Mouse (Mus musculus) midbrain, embryonic 10.5 days (tissue): ENCODE measurements around the gene Odf3b. TPM values are rescaled to one million over a fixed set of nuclear protein-coding genes. Genes with fewer than 3 reads are reported as not detected.
A peak's percentile ranks its signal among the peaks of the same experiment; 100 is the strongest.

Experiments used
- DNase-seq: peaks from one replicate; pipeline ENCODE4 v3.0.0-alpha.2; 2017; ENCODE audit warnings: low spot score
- H3K27ac ChIP-seq: fragments of 300-500 bp; sonication (generic); replicated peaks from 2 replicates; pipeline ENCODE4 v1.5.1; 2016; ENCODE audit warnings: mild to moderate bottlenecking
- H3K27me3 ChIP-seq: fragments of 300-500 bp; sonication (generic); 2 replicates; pipeline ENCODE4 v1.6.1; 2016; ENCODE audit warnings: low read depth, mild to moderate bottlenecking; ENCODE audit not compliant: poor library complexity, severe bottlenecking
- H3K36me3 ChIP-seq: fragments of 300-500 bp; sonication (generic); 2 replicates; pipeline ENCODE4 v1.6.1; 2016; ENCODE audit warnings: mild to moderate bottlenecking, moderate library complexity
- H3K4me1 ChIP-seq: fragments of 300-500 bp; sonication (generic); 2 replicates; pipeline ENCODE4 v1.6.1; 2016
- H3K4me3 ChIP-seq: fragments of 300-500 bp; sonication (generic); 2 replicates; pipeline ENCODE4 v1.5.1; 2016; ENCODE audit warnings: mild to moderate bottlenecking, moderate library complexity
- H3K9me3 ChIP-seq: fragments of 300-500 bp; sonication (generic); replicated peaks from 2 replicates; pipeline ENCODE4 v1.6.1; 2016; ENCODE audit warnings: mild to moderate bottlenecking
- WGBS: fragments of 180-500 bp; shearing (Covaris S2); methylation state at CpG from one replicate; pipeline ENCODE4 v1.1.7; 2016; 5-methylcytosine and 5-hydroxymethylcytosine counted together
- polyA plus RNA-seq: library from polyadenylated mRNA; unstranded; fragments of >200 nt; fragmentation: Nextera tagmentation; extraction: Ambion mirVana; gene quantifications from 2 replicates; pipeline ENCODE4 v1.2.1, GENCODE M21; 2016

Gene Odf3b
- polyA plus RNA-seq, 1 experiment from 2014 or later, result 0.11 TPM

DNA sequence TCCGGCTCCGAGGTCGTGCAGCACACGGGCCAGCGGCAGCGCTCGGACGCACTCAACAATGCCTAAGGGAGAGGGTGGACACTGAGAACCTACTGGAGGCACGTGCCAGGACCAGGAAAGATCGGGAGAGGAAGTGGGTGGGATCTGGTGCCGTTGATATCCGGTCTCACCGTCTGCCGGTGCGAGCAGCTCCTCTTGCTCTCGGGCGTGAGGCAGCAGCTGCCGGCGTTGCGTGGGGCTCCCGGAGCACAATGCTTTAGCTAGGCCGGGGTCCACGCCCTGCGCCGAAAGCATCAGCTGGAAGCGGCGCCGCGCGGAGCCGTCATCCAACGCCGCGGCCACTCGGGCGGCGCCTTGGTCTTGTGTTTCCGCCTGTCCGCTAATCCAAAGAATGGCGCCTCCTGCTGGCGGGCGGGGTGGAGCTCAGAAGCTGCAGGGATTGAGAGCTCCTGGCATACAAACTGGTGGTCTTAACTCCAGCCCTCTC lies 5.3 kb downstream of the Odf3b start, which contains the start of gene Sco2:
Gene Sco2, minus strand, starts transcription at position 85 of the 487 bp plus-strand sequence.
- under 1% methylated on average over 42 of the region's 42 CpGs for WGBS
- Histone ChIP-seq H3K36me3 (peaks cover 42% of the 10 kb centered on the region), H3K27me3 (peaks cover 41% of the 10 kb centered on the region), H3K4me1 (peaks cover 44% of the 10 kb centered on the region), H3K27ac (peak within 1 kb of the TSS; percentile 95), H3K4me3 (peak within 1 kb of the TSS; percentile 76), H3K9me3 (no peaks in the 10 kb centered on the region)
- peak; percentile 96 for DNase-seq

DNA sequence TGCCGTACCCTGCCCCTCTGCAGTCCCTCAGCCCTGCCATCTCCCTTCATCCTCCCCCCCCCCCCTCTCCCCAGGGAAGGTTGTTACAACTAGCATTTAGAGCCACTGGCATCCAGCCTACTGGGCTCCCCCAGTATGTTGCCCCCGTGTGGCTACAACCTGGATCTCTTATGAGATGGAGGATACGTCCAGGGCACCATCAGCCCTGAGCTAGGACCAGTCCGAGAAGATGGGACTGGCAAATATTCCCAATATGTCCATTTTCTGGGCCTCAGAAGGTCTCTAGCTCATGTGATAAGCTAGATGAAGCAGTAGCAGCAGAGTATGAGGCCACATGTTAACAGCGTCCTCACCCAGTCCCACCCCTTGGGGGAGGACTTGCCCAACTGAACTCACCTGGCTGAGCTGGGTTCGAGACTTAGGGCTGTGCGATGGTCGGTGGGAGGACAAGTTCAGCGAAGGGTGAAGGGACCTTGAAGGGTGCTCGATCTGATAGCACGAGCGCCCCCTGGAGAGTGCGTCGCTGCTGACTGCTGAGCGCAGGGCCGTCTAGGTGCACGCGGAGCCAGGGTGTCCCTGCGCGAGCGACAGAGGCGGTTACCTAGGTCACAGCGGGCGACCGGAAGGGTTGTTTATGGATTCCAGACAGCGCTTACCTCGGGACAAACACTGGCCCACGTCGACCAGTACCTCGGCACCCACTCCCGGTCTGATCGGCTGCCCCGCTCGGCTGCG lies 5.9 kb downstream of the Odf3b start:
- H3K36me3 ChIP-seq, result peaks cover 48% of the 10 kb centered on the region
- 3% methylated on average over 35 of the region's 35 CpGs for WGBS

DNA sequence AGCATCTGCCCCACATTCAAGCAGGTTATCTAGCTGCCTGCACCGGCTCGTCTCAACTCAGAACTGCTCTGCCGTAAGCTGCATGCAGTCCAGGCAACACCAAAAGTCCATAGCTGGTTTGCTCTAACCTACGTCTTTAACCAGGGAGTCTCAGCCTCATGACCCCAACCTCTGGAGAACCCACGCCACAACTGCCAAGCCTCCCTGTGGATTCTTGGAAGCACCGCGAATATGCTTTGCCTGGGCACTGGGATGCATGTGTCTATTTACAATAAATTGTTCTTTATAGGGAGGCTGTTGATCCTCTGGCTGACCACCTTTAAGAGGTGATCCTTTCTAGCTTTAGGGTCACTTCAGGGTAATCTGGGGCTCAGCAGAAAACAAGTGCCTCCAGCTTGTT lies 6.5 kb downstream of the Odf3b start:
- Histone ChIP-seq H3K4me1 (peaks cover 31% of the 10 kb centered on the region), H3K27ac (peak overlapping the region; percentile 95), H3K27me3 (peaks cover 29% of the 10 kb centered on the region), H3K4me3 (peak overlapping the region; percentile 76), H3K9me3 (no peaks in the 10 kb centered on the region), H3K36me3 (peaks cover 55% of the 10 kb centered on the region)
- no peak for DNase-seq
- WGBS, result 87% methylated on average over 7 of the region's 7 CpGs

More for the DNA sequence above, 5.9 kb downstream of the Odf3b start:
- peak; percentile 77 for DNase-seq
- Histone ChIP-seq H3K27me3 (peaks cover 35% of the 10 kb centered on the region), H3K9me3 (no peaks in the 10 kb centered on the region), H3K27ac (peak overlapping the region; percentile 95), H3K4me1 (peaks cover 38% of the 10 kb centered on the region), H3K4me3 (peak overlapping the region; percentile 76)

DNA sequence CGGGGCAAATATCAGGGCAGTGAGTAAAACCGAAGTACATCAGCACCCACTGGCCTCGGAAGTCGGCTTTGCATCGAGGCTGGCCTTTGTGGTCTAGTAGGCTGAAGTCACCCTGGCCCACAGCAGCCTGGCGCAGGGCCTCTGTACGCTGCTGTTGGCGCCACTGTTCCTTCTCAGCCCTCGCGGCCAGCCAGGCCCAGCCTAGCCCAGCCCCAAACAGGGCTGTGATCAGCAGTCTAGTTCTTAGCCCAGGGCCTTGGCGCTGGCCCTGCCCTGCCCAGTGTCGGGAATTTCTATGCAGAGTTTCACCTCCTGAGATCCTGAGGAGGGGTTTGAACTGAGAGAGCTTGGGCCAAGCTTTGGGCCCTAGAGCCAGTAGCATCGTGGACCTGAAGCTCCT lies 7.0 kb downstream of the Odf3b start:
- peaks cover 59% of the 10 kb centered on the region for H3K36me3 ChIP-seq
- H3K4me1 ChIP-seq, result peaks cover 27% of the 10 kb centered on the region
- no peak overlapping the region for H3K27ac ChIP-seq
- no peak overlapping the region; the same call in 1 of the 2 replicates for H3K4me3 ChIP-seq
- no peak for DNase-seq
- 91% methylated on average over 13 of the region's 13 CpGs for WGBS
- peaks cover 24% of the 10 kb centered on the region for H3K27me3 ChIP-seq
- H3K9me3 ChIP-seq, result no peaks in the 10 kb centered on the region

DNA sequence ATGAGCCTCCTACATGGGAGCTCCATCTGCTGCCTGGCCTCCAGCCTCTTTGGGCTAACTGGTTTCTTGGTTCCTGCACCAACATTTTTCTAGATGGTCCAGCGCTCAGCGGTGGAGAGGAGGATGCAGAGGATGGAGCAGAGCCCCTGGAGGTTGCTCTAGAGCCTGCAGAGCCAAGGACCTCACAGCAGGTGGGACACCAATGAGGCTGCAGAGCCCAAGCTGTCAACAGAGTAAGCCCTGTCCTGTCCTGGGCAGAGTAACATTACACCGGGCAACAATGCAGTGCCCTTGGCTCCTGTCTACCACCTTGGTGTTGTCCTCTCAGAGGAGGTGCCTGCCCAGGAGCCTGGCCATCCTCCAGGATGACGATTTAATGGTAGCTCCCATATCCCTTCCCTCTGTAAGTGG lies 13.9 kb downstream of the Odf3b start:
- peaks cover 100% of the 10 kb centered on the region for H3K36me3 ChIP-seq
- no peaks in the 10 kb centered on the region for H3K4me1 ChIP-seq

DNA sequence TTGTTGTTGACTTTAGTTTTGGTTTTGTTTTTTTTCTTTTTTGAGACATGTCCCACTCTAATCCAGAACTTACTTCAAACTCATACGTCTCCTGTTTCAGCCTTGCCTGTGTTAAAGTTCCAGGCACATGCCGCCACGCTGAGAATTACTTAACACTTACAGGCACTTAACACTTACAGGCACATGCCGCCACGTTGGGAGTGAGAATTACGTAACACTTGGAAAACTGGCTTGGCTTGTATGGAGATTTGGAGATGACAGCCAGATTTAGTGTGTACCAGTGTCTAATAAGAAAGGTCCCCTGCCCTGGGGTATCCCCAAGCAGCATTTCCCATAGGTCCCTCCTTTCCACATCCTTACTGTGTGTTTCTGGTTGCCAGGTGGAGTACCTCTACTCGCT lies 16.0 kb downstream of the Odf3b start:
- WGBS, result 93% methylated on average over 7 of the region's 7 CpGs

More for the DNA sequence above, 13.9 kb downstream of the Odf3b start:
- Histone ChIP-seq H3K27me3 (no peaks in the 10 kb centered on the region), H3K27ac (no peak overlapping the region), H3K9me3 (no peaks in the 10 kb centered on the region), H3K4me3 (no peak overlapping the region)
- no peak for DNase-seq
- 85% methylated on average over 4 of the region's 4 CpGs for WGBS

DNA sequence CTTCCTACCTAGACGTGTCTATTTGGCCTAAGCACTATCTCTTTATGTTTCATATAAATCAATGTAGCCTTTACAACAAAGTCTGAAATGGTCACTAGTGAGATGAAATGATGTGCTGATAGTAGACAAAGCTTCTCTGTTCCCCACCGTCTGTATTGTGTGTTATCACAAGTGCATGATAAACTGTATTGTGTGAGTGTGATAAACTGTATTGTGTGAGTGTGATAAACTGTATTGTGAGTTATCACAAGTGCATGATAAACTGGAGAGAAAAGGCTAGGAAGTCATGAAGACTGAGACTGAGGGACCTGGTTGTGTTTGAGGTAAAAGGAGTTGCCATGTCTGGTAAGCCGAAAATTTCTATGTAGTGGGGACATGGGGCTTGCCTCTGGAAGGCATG lies 20.3 kb downstream of the Odf3b start:
- peaks cover 68% of the 10 kb centered on the region for H3K36me3 ChIP-seq
- no peak overlapping the region for H3K4me3 ChIP-seq
- no peaks in the 10 kb centered on the region for H3K27me3 ChIP-seq
- H3K27ac ChIP-seq, result no peak overlapping the region
- DNase-seq, result no peak
- 94% methylated on average over 3 of the region's 3 CpGs for WGBS
- H3K4me1 ChIP-seq, result peaks cover 22% of the 10 kb centered on the region
- no peaks in the 10 kb centered on the region for H3K9me3 ChIP-seq

More for the DNA sequence above, 16.0 kb downstream of the Odf3b start:
- DNase-seq, result no peak
- Histone ChIP-seq H3K27ac (no peak overlapping the region), H3K27me3 (no peaks in the 10 kb centered on the region), H3K9me3 (no peaks in the 10 kb centered on the region), H3K4me1 (no peaks in the 10 kb centered on the region), H3K4me3 (no peak overlapping the region), H3K36me3 (peaks cover 97% of the 10 kb centered on the region)

DNA sequence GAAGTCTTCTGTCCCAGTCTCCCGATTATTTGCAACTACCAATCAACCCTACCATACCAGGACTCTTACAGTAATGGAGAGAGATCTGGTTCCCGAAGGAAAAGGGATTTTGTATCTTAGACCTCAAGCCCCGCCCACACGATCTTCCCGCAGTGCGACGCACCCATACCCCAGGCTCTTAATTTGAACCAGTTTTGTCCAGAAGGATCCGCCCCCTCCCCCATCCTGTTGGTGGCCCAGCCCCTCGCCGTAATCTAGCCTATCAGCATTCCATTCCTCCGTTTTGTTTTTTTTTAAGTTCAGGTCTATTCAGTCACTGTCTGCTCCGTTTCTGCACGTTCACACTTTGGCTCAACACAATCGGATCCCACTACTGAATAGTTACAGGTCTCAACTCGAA lies 22.7 kb downstream of the Odf3b start:
- H3K36me3 ChIP-seq, result peaks cover 68% of the 10 kb centered on the region
- H3K9me3 ChIP-seq, result no peaks in the 10 kb centered on the region
- peak; percentile 88 for DNase-seq
- H3K27ac ChIP-seq, result peak overlapping the region; percentile 94
- peaks cover 26% of the 10 kb centered on the region for H3K4me1 ChIP-seq
- no peaks in the 10 kb centered on the region for H3K27me3 ChIP-seq
- H3K4me3 ChIP-seq, result peak overlapping the region; percentile 88
- WGBS, result 0% methylated on average over 15 of the region's 15 CpGs

DNA sequence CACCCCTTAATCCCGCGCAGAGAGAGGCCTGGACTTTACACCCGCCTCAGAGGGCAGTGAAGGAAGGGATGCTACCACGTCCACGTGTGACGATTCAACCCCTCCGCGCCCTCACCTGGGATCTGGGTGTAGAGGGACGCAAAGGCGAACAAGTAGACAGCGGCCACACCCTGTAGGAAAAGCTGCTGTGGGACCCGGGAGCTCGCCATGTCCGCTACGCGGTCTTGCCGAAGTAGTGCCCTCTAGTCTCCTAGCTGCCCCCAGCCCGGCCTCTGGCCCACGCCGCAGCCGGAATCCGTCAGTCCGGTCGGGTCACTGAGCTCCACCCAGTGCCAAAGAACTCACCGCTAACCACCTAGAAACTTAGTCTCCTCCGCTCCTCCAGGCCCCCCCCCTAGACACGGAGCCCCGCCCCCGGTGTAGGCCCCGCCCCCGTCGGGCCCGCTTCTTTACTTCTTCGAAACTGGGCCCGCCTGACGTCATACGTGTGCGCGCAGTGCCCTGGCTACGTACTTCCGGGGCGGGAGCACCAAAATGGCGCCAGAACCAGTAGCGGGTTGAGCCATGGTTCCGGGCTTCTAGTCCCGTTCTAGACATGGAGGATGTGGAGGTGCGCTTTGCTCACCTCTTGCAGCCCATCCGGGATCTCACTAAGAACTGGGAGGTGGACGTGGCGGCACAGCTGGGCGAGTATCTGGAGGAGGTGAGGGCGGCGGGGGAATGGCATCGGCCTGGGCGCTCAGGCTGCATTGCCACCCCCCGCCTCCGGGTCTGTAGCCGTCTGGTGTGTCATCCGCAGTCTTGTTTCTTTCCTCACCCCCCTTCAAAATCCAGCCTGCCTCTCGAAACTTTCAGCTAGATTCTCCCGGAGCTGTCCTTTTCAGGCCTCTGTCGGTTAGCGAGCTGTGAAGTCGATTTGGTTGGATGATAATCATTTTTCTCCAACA lies 23.6 kb downstream of the Odf3b start, which contains the start of the genes Lmf2 and Ncaph2:
Gene Lmf2, minus strand, starts transcription at position 419 of the 947 bp plus-strand sequence.
Gene Ncaph2, plus strand, starts transcription at position 479 of the 947 bp plus-strand sequence.
- Histone ChIP-seq H3K4me3 (peak within 1 kb of the TSS; percentile 88), H3K9me3 (no peaks in the 10 kb centered on the region), H3K27ac (peak within 1 kb of the TSS; percentile 94), H3K4me1 (peaks cover 26% of the 10 kb centered on the region), H3K36me3 (peaks cover 68% of the 10 kb centered on the region), H3K27me3 (no peaks in the 10 kb centered on the region)
- WGBS, result under 1% methylated on average over 64 of the region's 64 CpGs
- peak; percentile 98 for DNase-seq

DNA sequence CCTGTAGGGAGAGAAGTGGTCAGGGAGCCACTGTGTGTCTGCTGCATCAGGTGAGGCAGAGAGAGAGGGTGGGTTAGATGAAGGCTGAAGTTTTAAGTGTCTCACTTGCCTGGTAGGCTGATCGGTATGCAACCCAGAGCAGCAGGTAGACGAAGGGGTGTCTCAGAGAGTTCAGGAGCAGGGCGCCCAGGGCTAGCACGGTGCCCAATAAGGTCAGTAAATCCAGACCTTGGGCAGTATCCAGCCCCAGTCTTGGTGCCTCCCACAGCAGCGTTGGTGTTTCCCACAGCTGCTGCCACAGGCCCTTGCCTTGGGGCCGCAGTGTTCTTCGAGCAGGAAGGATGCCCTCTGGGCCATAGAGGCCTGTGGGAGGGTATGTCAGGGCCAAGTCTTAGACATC lies 24.6 kb downstream of the Odf3b start:
- Histone ChIP-seq H3K9me3 (no peaks in the 10 kb centered on the region), H3K27ac (peak overlapping the region; percentile 94), H3K36me3 (peaks cover 68% of the 10 kb centered on the region), H3K4me1 (peaks cover 26% of the 10 kb centered on the region), H3K27me3 (no peaks in the 10 kb centered on the region), H3K4me3 (peak overlapping the region; percentile 88)
- no peak for DNase-seq
- WGBS, result 85% methylated on average over 7 of the region's 7 CpGs

DNA sequence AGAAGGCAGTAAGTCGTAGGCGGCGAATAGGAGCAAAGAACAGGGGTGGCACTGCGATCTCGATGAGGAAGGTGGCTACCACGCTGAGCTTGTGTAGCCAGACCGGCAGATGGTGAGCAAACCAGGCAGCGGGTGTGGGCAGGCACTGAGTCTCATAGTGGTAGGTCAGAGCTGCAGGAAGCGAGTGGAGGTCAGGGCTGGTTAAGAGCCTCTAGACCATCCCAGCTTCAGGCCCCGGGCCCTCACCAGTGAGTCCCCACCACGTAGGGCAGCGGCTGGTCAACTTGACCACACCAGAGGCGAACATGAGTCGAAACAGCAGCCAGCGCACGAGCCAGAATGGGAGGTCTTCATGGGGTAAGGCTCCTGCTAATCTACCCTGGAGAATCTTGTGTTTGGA lies 25.2 kb downstream of the Odf3b start:
- WGBS, result 95% methylated on average over 16 of the region's 16 CpGs
- H3K4me1 ChIP-seq, result peaks cover 26% of the 10 kb centered on the region
- DNase-seq, result no peak
- no peaks in the 10 kb centered on the region for H3K9me3 ChIP-seq
- H3K36me3 ChIP-seq, result peaks cover 63% of the 10 kb centered on the region
- H3K4me3 ChIP-seq, result peak overlapping the region; percentile 88
- H3K27ac ChIP-seq, result no peak overlapping the region
- H3K27me3 ChIP-seq, result no peaks in the 10 kb centered on the region

DNA sequence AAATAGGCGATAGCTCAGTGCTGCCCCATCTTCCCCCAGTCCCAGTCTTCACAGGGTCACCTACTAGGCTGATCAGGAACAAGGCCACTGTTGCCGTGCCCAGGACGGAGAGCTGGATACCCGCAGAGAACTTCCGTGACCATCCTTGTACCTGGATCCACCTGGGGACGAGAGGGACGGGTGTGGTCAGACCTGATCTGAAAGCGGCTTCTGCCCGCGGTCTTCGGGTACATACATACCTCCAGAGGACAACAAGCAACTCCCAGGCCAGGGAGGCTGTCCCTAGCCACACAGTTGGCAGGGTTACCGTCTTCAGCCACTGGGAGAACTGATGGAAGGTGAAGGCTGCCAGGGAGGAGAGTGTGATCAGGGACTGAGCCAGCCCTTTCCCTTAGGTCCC lies 26.3 kb downstream of the Odf3b start:
- Histone ChIP-seq H3K27me3 (no peaks in the 10 kb centered on the region), H3K27ac (no peak overlapping the region), H3K4me1 (peaks cover 26% of the 10 kb centered on the region), H3K36me3 (peaks cover 55% of the 10 kb centered on the region), H3K4me3 (no peak overlapping the region), H3K9me3 (no peaks in the 10 kb centered on the region)
- no peak for DNase-seq
- WGBS, result 97% methylated on average over 12 of the region's 12 CpGs
